Mouse (Mus musculus) WW6 (cell line): ENCODE results near the gene Wwc2.

Source experiments
- DNase-seq: peaks from one replicate; pipeline ENCODE4 v3.0.0-alpha.2; 2013; ENCODE audit warnings: low read depth, low spot score

The Wwc2 gene

GRCm38 (mm10) chr8:47939933-47940870, 50.5 kb downstream of the Wwc2 start:
- DNase-seq, result no peak

- no peak for DNase-seq
Measured at GRCm38 (mm10) chr8:47939217-47939616, 51.5 kb downstream of the Wwc2 start.

GRCm38 (mm10) chr8:47936386-47936785, 54.3 kb downstream of the Wwc2 start:
- DNase-seq, result no peak

- no peak for DNase-seq
Measured at GRCm38 (mm10) chr8:47935461-47935860, 55.3 kb downstream of the Wwc2 start.

- DNase-seq, result no peak
Measured at GRCm38 (mm10) chr8:47933087-47933486, 57.6 kb downstream of the Wwc2 start.

- peak; percentile 33 for DNase-seq
Measured at GRCm38 (mm10) chr8:47932028-47932790, 58.5 kb downstream of the Wwc2 start.

- no peak for DNase-seq
Measured at GRCm38 (mm10) chr8:47931371-47931770, 59.4 kb downstream of the Wwc2 start.

- no peak for DNase-seq
Measured at GRCm38 (mm10) chr8:47929615-47930014, 61.1 kb downstream of the Wwc2 start.

GRCm38 (mm10) chr8:47928604-47929185, 62.0 kb downstream of the Wwc2 start:
- DNase-seq, result no peak

- DNase-seq, result no peak
Measured at GRCm38 (mm10) chr8:47924921-47925320, 65.8 kb downstream of the Wwc2 start.

GRCm38 (mm10) chr8:47922816-47923215, 67.9 kb downstream of the Wwc2 start:
- DNase-seq, result no peak

GRCm38 (mm10) chr8:47922011-47922410, 68.7 kb downstream of the Wwc2 start:
- no peak for DNase-seq

- DNase-seq, result peak; percentile 75
Measured at GRCm38 (mm10) chr8:47920575-47921144, 70.1 kb downstream of the Wwc2 start.

GRCm38 (mm10) chr8:47917060-47918035, 73.4 kb downstream of the Wwc2 start:
- DNase-seq, result no peak

GRCm38 (mm10) chr8:47915521-47915920, 75.2 kb downstream of the Wwc2 start:
- no peak for DNase-seq

GRCm38 (mm10) chr8:47914946-47915345, 75.8 kb downstream of the Wwc2 start:
- no peak for DNase-seq

- DNase-seq, result no peak
Measured at GRCm38 (mm10) chr8:47914161-47914560, 76.6 kb downstream of the Wwc2 start.

GRCm38 (mm10) chr8:47913621-47914020, 77.1 kb downstream of the Wwc2 start:
- no peak for DNase-seq

- no peak for DNase-seq
Measured at GRCm38 (mm10) chr8:47909681-47910080, 81.0 kb downstream of the Wwc2 start.

GRCm38 (mm10) chr8:47907056-47907455, 83.7 kb downstream of the Wwc2 start:
- no peak for DNase-seq

GRCm38 (mm10) chr8:47906142-47906541, 84.6 kb downstream of the Wwc2 start:
- no peak for DNase-seq
